Mouse (Mus musculus) testis, adult 2 months (tissue): Measurements from ENCODE around the gene Qrich2.

Experiments
- CTCF ChIP-seq: fragments of 200-500 bp; IDR thresholded peaks from 2 replicates; pipeline ENCODE4 v1.5.1; 2012; ENCODE audit warnings: low read depth, mild to moderate bottlenecking, inconsistent platforms, low read length, moderate library complexity; ENCODE audit not compliant: control insufficient read depth, insufficient read depth, insufficient replicate concordance
- POLR2A ChIP-seq: fragments of 200-500 bp; IDR thresholded peaks from 2 replicates; pipeline ENCODE4 v1.6.1; 2012; ENCODE audit warnings: low read depth, mild to moderate bottlenecking, inconsistent platforms, low read length, moderate library complexity; ENCODE audit not compliant: control insufficient read depth

GRCm38 (mm10) chr11:116453889-116454288, 12.2 kb downstream of the Qrich2 start:
- TF ChIP-seq POLR2A (no peak), CTCF (no peak)
